Mouse (Mus musculus) intestine, postnatal 0 days (tissue): Measurements from ENCODE around the gene Cyba. TPM values are rescaled to one million over a fixed set of nuclear protein-coding genes. Genes with fewer than 3 reads are reported as not detected.

Source experiments
- ATAC-seq: fragments of 200-750 bp; cut with Nextera tagmentation; 2 replicates; pipeline ENCODE4 v1.8.0; 2017; ENCODE audit warnings: mild to moderate bottlenecking, moderate TSS enrichment, moderate library complexity
- H3K27ac ChIP-seq: fragments of 300-500 bp; sonication (generic); 2 replicates; pipeline ENCODE4 v1.5.1; 2014; ENCODE audit warnings: mild to moderate bottlenecking, low read depth, low read length, moderate library complexity
- H3K27me3 ChIP-seq: fragments of 300-500 bp; sonication (generic); replicated peaks from 2 replicates; pipeline ENCODE4 v1.6.1; 2014; ENCODE audit warnings: low read length, mixed read lengths; ENCODE audit not compliant: control insufficient read depth, insufficient read depth
- H3K36me3 ChIP-seq: fragments of 300-500 bp; sonication (generic); 2 replicates; pipeline ENCODE4 v1.6.1; 2014; ENCODE audit warnings: mild to moderate bottlenecking, moderate library complexity; ENCODE audit not compliant: control insufficient read depth, insufficient read depth
- H3K4me1 ChIP-seq: fragments of 300-500 bp; sonication (generic); replicated peaks from 2 replicates; pipeline ENCODE4 v1.6.1; 2014; ENCODE audit warnings: antibody characterized with exemption, low read length, mixed read lengths; ENCODE audit not compliant: control insufficient read depth, insufficient read depth
- H3K4me2 ChIP-seq: fragments of 300-500 bp; sonication (generic); replicated peaks from 2 replicates; pipeline ENCODE4 v1.6.1; 2014; ENCODE audit warnings: low read depth, mild to moderate bottlenecking, moderate library complexity
- H3K4me3 ChIP-seq: fragments of 300-500 bp; sonication (generic); 2 replicates; pipeline ENCODE4 v1.5.1; 2014; ENCODE audit warnings: low read depth, low read length
- H3K9ac ChIP-seq: fragments of 300-500 bp; sonication (generic); 2 replicates; pipeline ENCODE4 v1.6.1; 2014; ENCODE audit warnings: mild to moderate bottlenecking, low read depth, low read length
- H3K9me3 ChIP-seq: fragments of 300-500 bp; sonication (generic); 2 replicates; pipeline ENCODE4 v1.6.1; 2016; ENCODE audit warnings: mixed run types; ENCODE audit not compliant: control insufficient read depth
- CTCF ChIP-seq: sonication (generic); IDR thresholded peaks from 2 replicates; pipeline ENCODE4 v1.5.1; 2016; ENCODE audit warnings: low read depth, mild to moderate bottlenecking, control low read depth, antibody characterized with exemption, moderate library complexity
- WGBS: fragments of 180-500 bp; shearing (Covaris S2); extraction: QIAGEN DNeasy Blood & Tissue Kit; methylation state at CpG from one replicate; pipeline ENCODE4 v1.1.7; 2014; 5-methylcytosine and 5-hydroxymethylcytosine counted together
- microRNA-seq: library from miRNA; unstranded; fragments of <30 nt; microRNA quantifications from one replicate; pipeline ENCODE4, GENCODE M21; 2016
- polyA plus RNA-seq: library from polyadenylated mRNA; unstranded; fragments of >200 nt; fragmentation: Nextera tagmentation; extraction: Ambion mirVana; gene quantifications from 2 replicates; pipeline ENCODE4 v1.2.1, GENCODE M21; 2015

Cyba gene
- polyA plus RNA-seq, 1 experiment from 2014 or later = 312 TPM

- Histone ChIP-seq H3K4me1 (0 out of 2 replicates have a peak, but pooled peaks cover 4% of the 10 kb centered on the region), H3K4me3 (peak within 1 kb of the TSS; percentile 95), H3K27me3 (no peaks in the 10 kb centered on the region), H3K9me3 (no peaks in the 10 kb centered on the region), H3K4me2 (peak within 1 kb of the TSS; percentile 76), H3K27ac (peak within 1 kb of the TSS; percentile 98), H3K9ac (peak within 1 kb of the TSS; percentile 95), H3K36me3 (peaks cover 14% of the 10 kb centered on the region)
- peak; percentile 67 for TF ChIP-seq CTCF
- WGBS = under 1% methylated on average over 78 of the region's 107 CpGs
- peak; percentile 93 for ATAC-seq
Observed at GRCm38 (mm10) chr8:122376365-122377231, 56.1 kb downstream of the Cyba start, which contains the start of gene Zc3h18. Gene Zc3h18, plus strand, starts transcription at chr8:122376609.

- peak overlapping the region; percentile 98; the same call in 1 of the 2 replicates for H3K27ac ChIP-seq
- no peaks in the 10 kb centered on the region for H3K27me3 ChIP-seq
- peak; percentile 4; the same call in 1 of the 2 replicates for ATAC-seq
- H3K9me3 ChIP-seq = no peaks in the 10 kb centered on the region
- H3K9ac ChIP-seq = 0 out of 2 replicates have a peak overlapping the region, but pooled peaks have one; percentile 22
- peak overlapping the region; percentile 95 for H3K4me3 ChIP-seq
- no peak for TF ChIP-seq CTCF
- H3K36me3 ChIP-seq = peaks cover 9% of the 10 kb centered on the region
- H3K4me2 ChIP-seq = peak overlapping the region; percentile 76
- 0 out of 2 replicates have a peak, but pooled peaks cover 4% of the 10 kb centered on the region for H3K4me1 ChIP-seq
- 21% methylated on average over 13 of the region's 13 CpGs for WGBS
Observed at GRCm38 (mm10) chr8:122375751-122376364, 56.9 kb downstream of the Cyba start.

- H3K4me1 ChIP-seq = 0 out of 2 replicates have a peak, but pooled peaks cover 4% of the 10 kb centered on the region
- no peak overlapping the region for H3K4me2 ChIP-seq
- no peak overlapping the region for H3K9ac ChIP-seq
- ATAC-seq = no peak
- no peaks in the 10 kb centered on the region for H3K9me3 ChIP-seq
- H3K27ac ChIP-seq = no peak overlapping the region
- 94% methylated on average over 7 of the region's 7 CpGs for WGBS
- H3K4me3 ChIP-seq = no peak overlapping the region
- H3K36me3 ChIP-seq = peaks cover 4% of the 10 kb centered on the region
- no peak for TF ChIP-seq CTCF
- H3K27me3 ChIP-seq = no peaks in the 10 kb centered on the region
Observed at GRCm38 (mm10) chr8:122375320-122375719, 57.4 kb downstream of the Cyba start.

Small RNA genes within 50 kb of the gene (microRNA-seq; reads per million reads assigned to microRNA genes)
- not detected for gene Gm24366

Other genes starting within 250 kb of the Cyba start
- 7.7 and 9.8 TPM in 2 replicates for gene Zfpm1, start 150.8 kb downstream of the Cyba start, polyA plus RNA-seq
- gene Trhr2, start 72.2 kb downstream of the Cyba start, polyA plus RNA-seq = not detected in 2 replicates
- gene Zc3h18, start 56.3 kb downstream of the Cyba start, polyA plus RNA-seq = 24.0 and 26.1 TPM in 2 replicates
- gene Il17c, start 10.9 kb downstream of the Cyba start, polyA plus RNA-seq = not detected in 2 replicates
- 18.7 and 19.2 TPM in 2 replicates for gene Mvd, start 10.5 kb upstream of the Cyba start, polyA plus RNA-seq
- 0.33 and 0.46 TPM in 2 replicates for gene Snai3, start 27.8 kb upstream of the Cyba start, polyA plus RNA-seq
- 22.7 and 22.8 TPM in 2 replicates for gene Rnf166, start 43.1 kb upstream of the Cyba start, polyA plus RNA-seq
- 22.4 and 26.4 TPM in 2 replicates for gene Ctu2, start 43.2 kb upstream of the Cyba start, polyA plus RNA-seq
- 4.4 and 7.3 TPM in 2 replicates for gene Piezo1, start 118.4 kb upstream of the Cyba start, polyA plus RNA-seq
- 13.3 and 14.0 TPM in 2 replicates for gene Cdt1, start 135.1 kb upstream of the Cyba start, polyA plus RNA-seq
- gene Aprt, start 144.0 kb upstream of the Cyba start, polyA plus RNA-seq = 676 and 681 TPM in 2 replicates
- 58.1 and 59.0 TPM in 2 replicates for gene Galns, start 178.5 kb upstream of the Cyba start, polyA plus RNA-seq
- 136 and 144 TPM in 2 replicates for gene Trappc2l, start 178.7 kb upstream of the Cyba start, polyA plus RNA-seq
- gene Pabpn1l, start 189.8 kb upstream of the Cyba start, polyA plus RNA-seq = 0.13 TPM in 1 of 2 replicates, not detected in the other